8 mouse cellular contexts compared by ENCODE assay signal in the genomic region with DNA sequence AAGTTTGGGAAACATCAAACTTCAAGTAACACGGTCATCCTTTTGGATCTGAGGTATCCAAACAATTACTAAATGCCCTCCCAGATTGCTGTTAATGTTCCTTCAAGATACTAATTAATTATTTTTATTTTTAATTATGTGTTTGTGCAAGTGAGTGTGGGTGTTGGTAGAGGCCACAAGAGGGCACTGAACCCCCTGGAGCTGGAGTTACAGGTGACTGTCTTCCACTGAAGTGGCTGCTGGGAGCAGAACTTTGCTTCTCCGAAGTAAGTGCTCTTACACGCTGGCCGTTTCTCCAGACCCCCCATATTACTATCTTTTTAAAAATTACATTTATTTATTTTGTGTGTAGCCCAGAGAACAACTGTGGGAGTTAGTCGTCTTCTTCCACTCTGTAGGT. TPM values are rescaled to one million over a fixed set of nuclear protein-coding genes. Genes with fewer than 3 reads are reported as not detected.
DNase-seq lines count a peak whose midpoint lies in the region; ATAC-seq and TF ChIP-seq lines count a peak whose summit lies in the region.

No protein-coding gene starts in this region.

- H3K4me3 ChIP-seq in lung, embryonic 16.5 days (ENCODE audit: low read length): peak overlapping the region; percentile 95
- H3K4me3 ChIP-seq in midbrain, embryonic 14.5 days (replicated peaks; ENCODE audit: low read depth, low read length): peak overlapping the region; percentile 89

- WGBS in lung, embryonic 16.5 days: 76% methylated on average over 5 of the region's 5 CpGs
- WGBS in midbrain, embryonic 14.5 days: 87% methylated on average over 5 of the region's 5 CpGs

- H3K9me3 ChIP-seq in lung, embryonic 16.5 days (ENCODE audit: control insufficient read depth, low read length): no peaks in the 10 kb centered on the region
- H3K9me3 ChIP-seq in midbrain, embryonic 14.5 days (ENCODE audit: control insufficient read depth, low read length): no peaks in the 10 kb centered on the region

- H3K4me2 ChIP-seq in lung, embryonic 16.5 days (ENCODE audit: low read depth, low read length): peak overlapping the region; percentile 57
- H3K4me2 ChIP-seq in midbrain, embryonic 14.5 days (ENCODE audit: low read length): peak overlapping the region; percentile 59

- TF ChIP-seq CTCF in brain, embryonic 14.5 days (IDR thresholded peaks at IDR 0.05; ENCODE audit: borderline replicate concordance, extremely low read depth, insufficient read depth, insufficient read length): no peak; the same call in 1 of the 2 replicates

- H3K27me3 ChIP-seq in lung, embryonic 16.5 days (ENCODE audit: control insufficient read depth, insufficient read depth, low read depth, low read length): no peaks in the 10 kb centered on the region
- no peaks in the 10 kb centered on the region for H3K27me3 ChIP-seq in midbrain, embryonic 14.5 days (ENCODE audit: control insufficient read depth, insufficient read depth, low read length)

- no peak for ATAC-seq in lung, embryonic 16.5 days (ENCODE audit: low read depth)
- ATAC-seq in midbrain, embryonic 14.5 days (ENCODE audit: low FRiP score, low TSS enrichment): no peak

- H3K4me1 ChIP-seq in lung, embryonic 16.5 days (replicated peaks; ENCODE audit: control insufficient read depth, insufficient read depth, low read length): peaks cover 9% of the 10 kb centered on the region
- peaks cover 9% of the 10 kb centered on the region for H3K4me1 ChIP-seq in midbrain, embryonic 14.5 days (ENCODE audit: control insufficient read depth, insufficient read depth, low read length)

- no peak overlapping the region for H3K27ac ChIP-seq in lung, embryonic 16.5 days (ENCODE audit: low read length)
- H3K27ac ChIP-seq in midbrain, embryonic 14.5 days (replicated peaks; ENCODE audit: low read depth, low read length): no peak overlapping the region

- H3K9ac ChIP-seq in lung, embryonic 16.5 days (ENCODE audit: low read length): peak overlapping the region; percentile 81
- H3K9ac ChIP-seq in midbrain, embryonic 14.5 days (replicated peaks; ENCODE audit: low read length): no peak overlapping the region

- no peaks in the 10 kb centered on the region for H3K36me3 ChIP-seq in lung, embryonic 16.5 days (ENCODE audit: control insufficient read depth, insufficient read depth, low read length)
- H3K36me3 ChIP-seq in midbrain, embryonic 14.5 days (ENCODE audit: control insufficient read depth, insufficient read depth, low read length): no peaks in the 10 kb centered on the region

- TF ChIP-seq POLR2A in brain, embryonic 14.5 days (IDR thresholded peaks at IDR 0.05; ENCODE audit: borderline replicate concordance, extremely low read depth, insufficient read depth, insufficient read length, poor library complexity, severe bottlenecking): no peak

- no peak for DNase-seq in lung, postnatal 4 days
- peak; percentile 5 for DNase-seq in brain, embryonic 14.5 days (ENCODE audit: low read depth)
- DNase-seq in induced T-regulatory cell, adult 2 months (ENCODE audit: low read depth): peak; percentile 49
- no peak for DNase-seq in midbrain, embryonic 14.5 days
- no peak for DNase-seq in spleen, postnatal 36 days (ENCODE audit: low spot score in 2 of 2)
- DNase-seq in layer of hippocampus, adult 18-20 months (ENCODE audit: low spot score in 2 of 2): no peak
- no peak for DNase-seq in frontal cortex, adult 2 months (ENCODE audit: extremely low spot score in 1 of 2, low spot score in 1 of 2)

RNA-seq across cellular contexts. Expression of gene Zranb1, which starts 0.9 kb away (rescaled TPM):
- polyA plus RNA-seq in lung, embryonic 16.5 days (2015; fragmentation: Nextera tagmentation; extraction: Ambion mirVana): 8.6 and 9.0 TPM in 2 replicates
- 27.1 and 31.3 TPM in 2 replicates for polyA plus RNA-seq in brain, embryonic 14.5 days (2012; rRNA removed)
- 32.8 and 35.1 TPM in 2 replicates for polyA plus RNA-seq in midbrain, embryonic 14.5 days (2014; fragmentation: Nextera tagmentation; extraction: Ambion mirVana)
- 10 to 100 TPM; 42.9 to 43.3 TPM for total RNA-seq in layer of hippocampus, adult 18-20 months (2021)
- polyA plus RNA-seq in frontal cortex, adult 2 months (2012; rRNA removed): 29.0 and 29.4 TPM in 2 replicates

Comparison
In these comparisons a context has a peak if more than half of its experiments do, and no peak if none do; other contexts are left out.
1. DNase-seq: peak in brain, embryonic 14.5 days (single experiment) and induced T-regulatory cell, adult 2 months (single experiment); none in lung, postnatal 4 days (0 of 2), midbrain, embryonic 14.5 days (single experiment), spleen, postnatal 36 days (0 of 2), layer of hippocampus, adult 18-20 months (0 of 2) and frontal cortex, adult 2 months (0 of 2).